Mouse (Mus musculus): ENCODE results near the gene Setd5. TPM values are rescaled to one million over a fixed set of nuclear protein-coding genes. Genes with fewer than 3 reads are reported as not detected.

Setd5 gene
- polyA plus RNA-seq, 1 experiment from 2014 or later, result 20.1 TPM

Other genes starting within 250 kb of the Setd5 start
- 0.22 and 0.28 TPM in 2 replicates for gene Srgap3, start 130.1 kb upstream of the Setd5 start, polyA plus RNA-seq (2015; fragmentation: Nextera tagmentation; extraction: Ambion mirVana)
- gene Thumpd3, start 31.1 kb upstream of the Setd5 start, polyA plus RNA-seq (2015; fragmentation: Nextera tagmentation; extraction: Ambion mirVana), result 29.5 and 30.0 TPM in 2 replicates
- gene Lhfpl4, start 118.0 kb downstream of the Setd5 start, polyA plus RNA-seq (2015; fragmentation: Nextera tagmentation; extraction: Ambion mirVana), result 0.11 TPM in 2 replicates
- 16.4 and 16.8 TPM in 2 replicates for gene Mtmr14, start 160.5 kb downstream of the Setd5 start, polyA plus RNA-seq (2015; fragmentation: Nextera tagmentation; extraction: Ambion mirVana)
- gene Cpne9, start 204.9 kb downstream of the Setd5 start, polyA plus RNA-seq (2015; fragmentation: Nextera tagmentation; extraction: Ambion mirVana), result 0.02 TPM in 1 of 2 replicates, not detected in the other
- 7.5 and 7.7 TPM in 2 replicates for gene Brpf1, start 229.8 kb downstream of the Setd5 start, polyA plus RNA-seq (2015; fragmentation: Nextera tagmentation; extraction: Ambion mirVana)
- gene Ogg1, start 249.6 kb downstream of the Setd5 start, polyA plus RNA-seq (2015; fragmentation: Nextera tagmentation; extraction: Ambion mirVana), result 4.4 and 5.0 TPM in 2 replicates